Mouse (Mus musculus) macrophage (primary cell): ENCODE data around the gene Il16. TPM values are rescaled to one million over a fixed set of nuclear protein-coding genes. Genes with fewer than 3 reads are reported as not detected.

Source experiments
- H3K27ac ChIP-seq: fragments of 350-480 bp; formaldehyde crosslinking; 2 replicates; pipeline ENCODE4 v1.9.0; 2021
- H3K36me3 ChIP-seq: fragments of 350-480 bp; formaldehyde crosslinking; 2 replicates; pipeline ENCODE4 v1.9.0; 2021; ENCODE audit errors: inconsistent target
- H3K4me3 ChIP-seq: fragments of 350-480 bp; formaldehyde crosslinking; 2 replicates; pipeline ENCODE4 v1.9.0; 2021; ENCODE audit errors: inconsistent target
- H3K79me2 ChIP-seq: fragments of 350-480 bp; formaldehyde crosslinking; 2 replicates; pipeline ENCODE4 v1.9.0; 2021; ENCODE audit errors: inconsistent target
- WGBS: methylation state at CpG from one replicate; pipeline ENCODE4 v1.1.7; 2026; ENCODE audit warnings: inconsistent platforms; ENCODE audit not compliant: missing documents; 5-methylcytosine and 5-hydroxymethylcytosine counted together
- polyA plus RNA-seq: library from polyadenylated mRNA; stranded (reverse); fragments of 250-400 nt; gene quantifications from 3 replicates; pipeline ENCODE4 v1.2.4, GENCODE M21; 2018; ENCODE audit warnings: inconsistent platforms

Il16 gene
- polyA plus RNA-seq, 1 experiment from 2014 or later: 16.3 TPM

DNA sequence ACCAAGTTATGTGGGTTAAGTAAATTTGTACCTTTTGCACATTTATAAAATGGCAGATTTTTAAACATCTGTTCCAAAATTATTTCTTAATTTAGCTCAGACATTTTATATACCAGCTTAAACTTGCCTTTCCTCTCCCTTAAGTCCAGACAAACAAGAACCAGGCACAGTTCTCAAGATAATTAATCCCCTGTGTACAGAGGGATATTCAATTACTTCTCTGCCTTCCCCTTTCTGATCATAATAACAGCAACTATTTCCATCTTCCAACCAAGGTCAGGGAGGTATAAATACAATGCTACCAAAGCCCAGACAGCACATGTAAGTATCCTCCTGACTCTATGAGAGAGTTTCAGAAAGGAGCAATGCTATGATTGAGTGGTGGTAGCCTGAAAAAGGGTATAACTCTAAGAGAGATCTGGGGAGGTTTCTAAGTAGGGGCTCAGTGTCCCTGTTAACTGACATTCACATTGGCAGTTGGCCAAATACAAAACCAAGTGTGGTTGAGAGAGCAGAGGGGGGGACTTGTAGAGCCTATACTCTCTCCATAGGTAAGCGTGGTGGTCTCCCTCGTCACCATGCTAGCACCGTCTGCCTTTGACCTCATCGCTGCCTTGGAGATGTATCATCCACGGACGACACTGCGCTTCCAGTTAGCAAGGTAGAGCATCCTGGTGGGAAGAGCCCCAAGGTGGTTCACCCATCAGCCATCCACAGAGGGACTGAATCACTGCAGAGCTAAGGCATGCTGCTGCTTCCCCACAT is 141.2 kb downstream of the Il16 start:
- Histone ChIP-seq H3K4me3 (no peak overlapping the region), H3K27ac (no peak overlapping the region), H3K36me3 (no peaks in the 10 kb centered on the region), H3K79me2 (no peaks in the 10 kb centered on the region)
- WGBS: 95% methylated on average over 6 of the region's 7 CpGs

DNA sequence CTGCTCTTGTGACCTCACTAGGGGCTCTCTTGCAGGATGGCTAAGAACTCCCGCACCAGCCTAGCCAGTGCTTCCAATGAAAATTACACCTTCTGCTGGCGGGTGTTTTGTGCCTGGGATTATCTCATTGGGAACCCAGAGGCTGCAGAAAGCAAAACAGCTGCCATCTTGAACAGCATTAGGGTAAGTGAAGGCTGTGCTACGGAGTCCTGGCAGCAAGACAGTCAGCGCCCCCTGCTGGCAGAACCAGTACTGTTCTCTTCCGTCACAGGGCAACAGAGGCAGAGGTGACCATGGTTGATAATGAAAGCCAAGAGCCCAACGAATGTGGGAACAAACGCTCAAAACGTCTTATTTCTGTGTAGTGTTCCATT is 145.6 kb downstream of the Il16 start:
- no peaks in the 10 kb centered on the region for H3K79me2 ChIP-seq
- H3K4me3 ChIP-seq: no peak overlapping the region
- no peak overlapping the region for H3K27ac ChIP-seq
- 55% methylated on average over 8 of the region's 8 CpGs for WGBS
- H3K36me3 ChIP-seq: no peaks in the 10 kb centered on the region

DNA sequence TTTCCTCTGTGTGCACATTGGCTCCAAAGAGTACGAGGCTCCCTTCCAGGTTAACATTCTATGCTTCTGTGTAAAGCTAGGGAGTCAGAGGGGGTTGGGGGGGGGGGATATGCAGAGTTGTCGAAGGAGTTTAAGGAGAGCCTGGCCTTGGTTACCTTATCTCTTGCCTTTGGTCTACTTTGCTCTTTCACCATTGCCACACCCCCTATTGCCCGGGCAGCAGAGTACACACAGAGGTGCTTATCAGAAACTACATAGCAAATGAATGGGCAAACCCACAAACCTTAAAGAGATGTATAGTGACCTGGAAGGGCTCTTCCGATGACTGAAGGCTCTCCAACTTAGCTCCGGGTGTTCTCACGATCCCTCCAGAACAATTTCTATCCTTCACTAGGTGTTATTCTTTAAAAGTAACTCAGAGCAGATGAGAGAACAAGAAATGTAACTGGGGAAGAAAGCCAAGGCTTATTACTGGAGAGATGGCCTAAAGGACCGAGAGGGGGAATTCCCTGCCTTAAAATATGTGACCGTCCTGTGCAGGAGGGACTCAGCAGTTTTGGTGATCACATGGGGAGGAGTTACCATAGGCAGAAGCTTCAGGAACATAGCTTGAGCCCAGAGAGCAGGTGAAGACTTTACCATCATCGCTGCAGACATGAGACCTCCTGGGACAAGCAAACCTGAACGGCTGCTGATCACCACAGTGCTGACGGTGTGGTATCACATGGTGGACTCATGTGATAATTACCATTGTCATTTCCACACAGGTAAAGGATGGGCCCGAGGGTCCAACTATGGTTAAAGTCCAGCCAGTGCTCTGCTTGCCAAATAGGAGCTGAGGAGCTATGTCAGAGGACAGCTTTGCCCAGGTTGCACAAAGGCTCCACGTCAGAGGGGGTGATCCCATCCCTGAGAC is 146.3 kb downstream of the Il16 start:
- H3K4me3 ChIP-seq: no peak overlapping the region
- H3K79me2 ChIP-seq: no peaks in the 10 kb centered on the region
- 92% methylated on average over 13 of the region's 13 CpGs for WGBS
- H3K27ac ChIP-seq: no peak overlapping the region
- no peaks in the 10 kb centered on the region for H3K36me3 ChIP-seq

DNA sequence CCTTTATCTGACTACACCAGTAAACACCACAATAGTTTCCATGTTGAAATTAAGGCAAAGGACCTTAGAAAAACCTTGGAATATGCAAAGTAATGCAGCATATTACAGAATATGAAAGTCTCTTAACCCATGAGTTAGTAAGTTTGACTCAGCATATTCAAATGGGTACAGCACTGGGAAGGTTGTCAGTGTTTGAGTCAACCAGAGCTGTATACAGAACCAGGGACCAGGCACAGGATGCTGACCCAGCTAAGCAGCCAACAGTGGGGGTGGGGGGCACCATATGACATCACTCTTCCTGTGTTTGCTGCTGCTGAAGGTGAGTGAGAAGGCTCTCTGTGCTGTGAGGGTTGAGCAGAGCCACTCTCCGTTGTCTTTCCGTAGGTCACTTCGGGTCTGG is 148.5 kb downstream of the Il16 start:
- no peaks in the 10 kb centered on the region for H3K36me3 ChIP-seq
- no peak overlapping the region for H3K27ac ChIP-seq
- WGBS: 90% methylated on average over 3 of the region's 3 CpGs
- H3K79me2 ChIP-seq: no peaks in the 10 kb centered on the region
- H3K4me3 ChIP-seq: no peak overlapping the region

DNA sequence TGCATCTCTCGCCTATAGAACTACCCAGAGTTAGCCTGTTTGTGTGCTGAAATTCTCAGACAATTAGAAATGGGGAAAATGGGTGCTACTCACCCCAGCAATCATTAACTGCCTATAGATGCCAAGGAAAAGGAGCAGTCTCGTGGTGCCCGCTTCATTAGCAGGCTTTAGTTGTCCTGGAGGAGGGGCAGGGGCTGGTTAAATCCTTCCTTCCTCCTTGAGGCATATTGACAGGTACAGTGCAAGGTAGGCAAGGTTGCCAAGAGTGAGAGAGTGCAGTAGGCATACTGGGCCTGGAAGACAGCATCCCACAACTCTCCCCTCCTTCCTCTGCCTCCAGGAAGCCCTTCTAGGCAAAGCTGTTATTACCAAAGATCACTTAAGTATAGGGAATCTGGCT is 151.5 kb downstream of the Il16 start:
- H3K79me2 ChIP-seq: no peaks in the 10 kb centered on the region
- H3K27ac ChIP-seq: no peak overlapping the region
- 92% methylated on average over 3 of the region's 3 CpGs for WGBS
- no peaks in the 10 kb centered on the region for H3K36me3 ChIP-seq
- no peak overlapping the region for H3K4me3 ChIP-seq

Other genes starting within 250 kb of the Il16 start
- not detected in 3 replicates for gene Tmc3, start 160.8 kb downstream of the Il16 start, polyA plus RNA-seq
- gene Stard5, start 113.8 kb downstream of the Il16 start, polyA plus RNA-seq: 28.1 to 48.0 TPM (median 29.5 TPM) in 3 replicates
- gene Cfap161, start 49.2 kb upstream of the Il16 start, polyA plus RNA-seq: 0.33 to 1.3 TPM (median 0.84 TPM) in 3 replicates
- 14.0 to 25.1 TPM (median 23.6 TPM) in 3 replicates for gene Tlnrd1, start 138.6 kb upstream of the Il16 start, polyA plus RNA-seq
- 37.3 to 87.4 TPM (median 41.8 TPM) in 3 replicates for gene Mesd, start 138.7 kb upstream of the Il16 start, polyA plus RNA-seq